Mouse (Mus musculus) embryonic facial prominence, embryonic 10.5 days (tissue): ENCODE measurements at regions not wholly inside any gene's neighbourhood (a gene's known extent, or its start where the extent isn't known, plus 50 kb on each side); places are given as distances from the start of the nearest gene placed in this dataset.
A peak's percentile ranks its signal among the peaks of the same experiment; 100 is the strongest.

Experiments
- DNase-seq: peaks from one replicate; pipeline ENCODE4 v3.0.0-alpha.2; 2017; ENCODE audit warnings: low spot score
- H3K27ac ChIP-seq: fragments of 300-500 bp; sonication (generic); replicated peaks from 2 replicates; pipeline ENCODE4 v1.5.1; 2016; ENCODE audit warnings: mild to moderate bottlenecking
- H3K27me3 ChIP-seq: fragments of 300-500 bp; sonication (generic); replicated peaks from 2 replicates; pipeline ENCODE4 v1.6.1; 2016; ENCODE audit warnings: low read depth, mild to moderate bottlenecking; ENCODE audit not compliant: poor library complexity, severe bottlenecking
- H3K36me3 ChIP-seq: fragments of 300-500 bp; sonication (generic); replicated peaks from 2 replicates; pipeline ENCODE4 v1.6.1; 2016; ENCODE audit warnings: mild to moderate bottlenecking, moderate library complexity
- H3K4me1 ChIP-seq: fragments of 300-500 bp; sonication (generic); 2 replicates; pipeline ENCODE4 v1.6.1; 2016
- H3K4me3 ChIP-seq: fragments of 300-500 bp; sonication (generic); 2 replicates; pipeline ENCODE4 v1.5.1; 2016; ENCODE audit warnings: mild to moderate bottlenecking, moderate library complexity
- H3K9me3 ChIP-seq: fragments of 300-500 bp; sonication (generic); 2 replicates; pipeline ENCODE4 v1.6.1; 2016; ENCODE audit warnings: mild to moderate bottlenecking
- WGBS: fragments of 180-500 bp; shearing (Covaris S2); methylation state at CpG from one replicate; pipeline ENCODE4 v1.1.7; 2016; 5-methylcytosine and 5-hydroxymethylcytosine counted together

DNA sequence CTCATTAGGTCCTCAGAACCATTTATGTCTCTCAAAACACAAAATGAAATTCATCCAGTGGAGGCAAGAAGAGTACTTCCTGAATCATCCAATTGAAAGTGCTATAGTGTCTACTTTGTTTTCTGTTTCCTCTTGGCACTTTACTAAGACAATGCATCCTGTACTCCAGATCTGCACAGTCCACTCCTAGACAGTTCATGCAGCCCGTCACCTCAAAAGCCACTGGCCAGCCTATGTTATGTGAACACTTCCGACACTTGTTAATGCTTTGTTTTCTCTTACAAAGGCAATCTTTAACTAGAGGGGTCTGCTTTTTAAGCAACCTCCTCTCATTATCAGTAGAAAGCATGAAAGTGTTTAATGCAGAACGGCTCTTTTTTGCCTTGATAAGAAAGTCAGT lies 597.1 kb upstream of the Sptlc3 start:
- no peaks in the 10 kb centered on the region for H3K27me3 ChIP-seq
- WGBS, result 63% methylated on average over 3 of the region's 3 CpGs

DNA sequence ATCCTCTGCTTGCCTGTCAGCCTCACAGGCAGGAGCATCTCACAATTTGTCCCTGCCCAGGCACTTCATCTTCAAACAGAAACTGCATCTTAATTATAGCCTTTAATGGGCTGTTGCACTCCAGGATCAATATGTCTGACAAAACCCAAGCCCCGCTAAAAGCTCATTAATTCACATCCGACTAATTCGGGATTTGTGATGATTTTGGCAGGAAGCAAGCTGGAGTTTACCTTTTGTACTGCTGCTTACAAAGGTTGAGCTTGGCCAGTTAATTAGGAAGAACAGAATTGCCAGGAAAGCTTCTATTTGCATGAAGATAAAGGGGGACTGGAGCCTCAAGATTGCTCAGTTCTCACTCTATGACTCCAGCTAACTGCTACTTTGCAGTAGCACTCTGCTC lies 596.6 kb upstream of the Sptlc3 start:
- H3K4me3 ChIP-seq, result no peak overlapping the region
- no peaks in the 10 kb centered on the region for H3K9me3 ChIP-seq
- DNase-seq, result no peak
- H3K27ac ChIP-seq, result no peak overlapping the region
- 19% methylated on average over 3 of the region's 3 CpGs for WGBS
- no peaks in the 10 kb centered on the region for H3K27me3 ChIP-seq
- no peaks in the 10 kb centered on the region for H3K4me1 ChIP-seq
- no peaks in the 10 kb centered on the region for H3K36me3 ChIP-seq

More for the DNA sequence above, 597.1 kb upstream of the Sptlc3 start:
- no peak for DNase-seq
- no peaks in the 10 kb centered on the region for H3K36me3 ChIP-seq
- H3K4me1 ChIP-seq, result no peaks in the 10 kb centered on the region
- H3K9me3 ChIP-seq, result no peaks in the 10 kb centered on the region
- no peak overlapping the region for H3K4me3 ChIP-seq
- H3K27ac ChIP-seq, result no peak overlapping the region

DNA sequence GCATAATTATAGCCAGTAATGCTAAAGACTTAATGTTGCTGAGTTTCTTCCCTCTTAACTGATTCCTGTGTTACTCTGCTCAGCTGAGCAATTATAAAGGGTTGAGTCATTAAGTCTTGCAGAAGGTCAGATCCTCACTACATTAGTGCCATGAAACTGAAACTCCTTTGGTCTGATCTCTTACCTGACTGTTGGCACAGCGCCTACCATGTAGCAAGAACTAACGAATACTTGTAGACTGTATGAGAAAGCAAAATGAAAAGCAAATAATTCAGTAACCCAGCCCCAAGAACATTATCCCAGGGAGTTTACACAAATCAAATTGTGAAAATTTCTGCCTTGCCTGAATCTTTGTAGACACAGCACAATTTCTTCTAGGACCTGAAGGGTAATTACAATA lies 556.5 kb upstream of the Sptlc3 start:
- no peak overlapping the region for H3K27ac ChIP-seq
- H3K27me3 ChIP-seq, result no peaks in the 10 kb centered on the region
- H3K4me3 ChIP-seq, result no peak overlapping the region
- H3K9me3 ChIP-seq, result no peaks in the 10 kb centered on the region
- WGBS, result 95% methylated on average over 2 of the region's 2 CpGs
- DNase-seq, result no peak
- no peaks in the 10 kb centered on the region for H3K4me1 ChIP-seq
- H3K36me3 ChIP-seq, result no peaks in the 10 kb centered on the region

DNA sequence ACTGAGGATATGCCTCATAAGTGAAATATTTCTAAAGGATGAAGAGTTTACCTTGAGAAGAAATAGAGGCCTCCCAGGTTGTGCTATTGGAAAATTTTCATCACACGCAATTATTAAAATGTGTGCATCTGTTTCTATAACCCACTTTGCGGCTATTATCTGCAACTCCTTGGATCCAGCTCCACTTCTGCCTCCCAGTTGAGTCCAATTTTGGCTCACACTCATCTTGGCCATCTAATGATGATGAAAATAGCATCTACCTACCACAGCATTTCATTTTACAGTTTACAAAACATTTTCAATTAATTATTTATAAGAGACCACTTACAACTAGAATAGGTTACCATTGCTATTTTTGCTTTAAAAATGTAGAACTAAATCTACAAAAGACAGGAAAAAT lies 554.3 kb upstream of the Sptlc3 start:
- H3K36me3 ChIP-seq, result no peaks in the 10 kb centered on the region
- H3K4me1 ChIP-seq, result no peaks in the 10 kb centered on the region
- 90% methylated on average over 2 of the region's 2 CpGs for WGBS

GRCm38 (mm10) chr2:138966110-138966790 lies 527.5 kb upstream of the Sptlc3 start:
- Histone ChIP-seq H3K9me3 (no peaks in the 10 kb centered on the region), H3K27ac (no peak overlapping the region), H3K36me3 (no peaks in the 10 kb centered on the region), H3K4me3 (no peak overlapping the region), H3K4me1 (0 out of 2 replicates have a peak, but pooled peaks cover 5% of the 10 kb centered on the region), H3K27me3 (no peaks in the 10 kb centered on the region)
- WGBS, result 51% methylated on average over 3 of the region's 3 CpGs
- DNase-seq, result peak; percentile 10

More for the DNA sequence above, 554.3 kb upstream of the Sptlc3 start:
- Histone ChIP-seq H3K27me3 (no peaks in the 10 kb centered on the region), H3K27ac (no peak overlapping the region), H3K4me3 (no peak overlapping the region), H3K9me3 (no peaks in the 10 kb centered on the region)
- DNase-seq, result no peak

DNA sequence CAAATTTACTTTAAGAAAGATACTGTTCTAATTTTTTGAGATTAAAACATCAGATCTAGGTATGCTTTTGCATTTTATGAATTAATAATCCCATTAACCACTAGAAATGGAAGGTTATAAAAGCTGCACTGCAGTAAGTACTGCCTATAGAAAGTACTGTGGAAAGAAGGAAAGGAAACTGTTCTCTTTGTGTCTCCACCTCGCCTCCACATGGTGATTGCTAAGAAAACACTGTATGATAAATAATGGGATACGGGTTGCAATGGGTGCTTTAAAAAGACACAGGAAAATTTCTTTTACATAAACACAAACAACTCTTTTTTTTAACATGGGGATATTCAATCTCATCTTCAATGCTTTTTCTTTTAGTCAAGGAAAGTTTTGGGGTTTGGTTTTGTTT lies 519.2 kb upstream of the Sptlc3 start:
- Histone ChIP-seq H3K27ac (no peak overlapping the region), H3K36me3 (no peaks in the 10 kb centered on the region), H3K27me3 (no peaks in the 10 kb centered on the region), H3K4me1 (peaks cover 5% of the 10 kb centered on the region), H3K4me3 (no peak overlapping the region), H3K9me3 (no peaks in the 10 kb centered on the region)
- DNase-seq, result no peak
- 48% methylated on average over 2 of the region's 2 CpGs for WGBS

- Histone ChIP-seq H3K4me3 (no peak overlapping the region), H3K4me1 (no peaks in the 10 kb centered on the region), H3K27ac (no peak overlapping the region), H3K36me3 (no peaks in the 10 kb centered on the region), H3K27me3 (no peaks in the 10 kb centered on the region), H3K9me3 (no peaks in the 10 kb centered on the region)
- no peak for DNase-seq
- WGBS, result 60% methylated on average over 1 of the region's 1 CpGs
Observed at GRCm38 (mm10) chr2:138990031-138990430, 503.7 kb upstream of the Sptlc3 start.

- 60% methylated on average over 5 of the region's 5 CpGs for WGBS
- no peaks in the 10 kb centered on the region for H3K9me3 ChIP-seq
- H3K27me3 ChIP-seq, result no peaks in the 10 kb centered on the region
- no peak for DNase-seq
- no peaks in the 10 kb centered on the region for H3K36me3 ChIP-seq
- H3K4me3 ChIP-seq, result no peak overlapping the region
- no peak overlapping the region for H3K27ac ChIP-seq
- peaks cover 14% of the 10 kb centered on the region; the same call in 1 of the 2 replicates for H3K4me1 ChIP-seq
Observed at GRCm38 (mm10) chr2:139032105-139032812, 461.5 kb upstream of the Sptlc3 start.

GRCm38 (mm10) chr2:139034800-139035199 lies 458.9 kb upstream of the Sptlc3 start:
- Histone ChIP-seq H3K27me3 (no peaks in the 10 kb centered on the region), H3K4me3 (no peak overlapping the region), H3K4me1 (peaks cover 9% of the 10 kb centered on the region; the same call in 1 of the 2 replicates), H3K36me3 (no peaks in the 10 kb centered on the region), H3K27ac (no peak overlapping the region), H3K9me3 (no peaks in the 10 kb centered on the region)
- no peak for DNase-seq
- WGBS, result 84% methylated on average over 3 of the region's 3 CpGs

DNA sequence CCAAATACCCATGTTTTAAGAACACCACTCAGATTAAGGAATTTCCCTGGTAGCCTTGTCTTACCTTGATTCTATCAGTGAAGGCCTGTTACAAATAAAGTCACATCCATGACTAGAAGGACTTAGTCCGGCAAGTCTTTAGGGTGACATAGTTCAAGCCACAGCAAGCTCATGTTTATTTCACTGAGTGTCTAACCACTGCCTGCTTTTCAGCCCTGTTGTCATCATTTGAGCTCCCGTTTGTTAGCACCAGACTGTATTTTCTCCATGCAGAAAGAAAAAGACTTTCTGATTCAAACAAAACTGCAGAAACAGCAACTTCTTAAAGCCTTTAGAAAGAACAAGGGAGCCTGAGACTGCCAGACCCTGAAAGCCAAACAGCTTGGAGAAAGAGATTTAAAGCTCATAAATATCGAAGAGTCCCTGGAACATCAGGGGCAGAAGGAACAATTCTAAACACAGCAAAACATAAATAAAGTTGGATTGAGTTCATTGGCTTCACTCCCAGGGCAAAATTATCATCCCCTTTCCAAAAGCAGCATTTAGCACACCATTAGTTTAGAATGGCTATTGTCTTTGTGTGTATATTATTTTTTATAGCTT lies 451.9 kb upstream of the Sptlc3 start:
- no peak overlapping the region for H3K27ac ChIP-seq
- H3K4me1 ChIP-seq, result no peaks in the 10 kb centered on the region
- H3K9me3 ChIP-seq, result no peaks in the 10 kb centered on the region
- 88% methylated on average over 3 of the region's 3 CpGs for WGBS
- no peak for DNase-seq
- no peaks in the 10 kb centered on the region for H3K36me3 ChIP-seq
- no peaks in the 10 kb centered on the region for H3K27me3 ChIP-seq
- H3K4me3 ChIP-seq, result no peak overlapping the region

DNA sequence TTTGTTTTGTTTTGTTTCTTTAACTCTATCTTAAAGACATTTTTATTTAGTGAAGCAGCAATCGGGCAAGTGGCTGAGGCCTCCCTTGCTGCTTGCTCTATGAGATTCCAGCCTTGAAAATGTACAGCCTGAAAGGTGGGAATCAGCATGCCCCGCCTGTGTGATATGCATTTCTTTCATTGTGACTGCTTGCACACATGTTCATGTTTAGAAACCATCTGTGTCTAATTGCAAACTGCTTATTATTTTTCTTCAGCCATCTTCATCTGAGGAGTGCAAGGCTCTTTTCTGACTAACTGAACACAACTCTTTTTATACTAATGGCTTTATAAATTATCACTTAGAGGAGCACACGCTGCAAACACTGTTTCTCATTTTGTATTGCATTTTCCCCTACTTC lies 449.0 kb upstream of the Sptlc3 start:
- H3K27me3 ChIP-seq, result no peaks in the 10 kb centered on the region
- DNase-seq, result no peak

GRCm38 (mm10) chr2:139055249-139055648 lies 438.5 kb upstream of the Sptlc3 start:
- H3K4me1 ChIP-seq, result no peaks in the 10 kb centered on the region
- WGBS, result 85% methylated on average over 2 of the region's 2 CpGs
- H3K9me3 ChIP-seq, result no peaks in the 10 kb centered on the region

More for the DNA sequence above, 449.0 kb upstream of the Sptlc3 start:
- no peaks in the 10 kb centered on the region for H3K36me3 ChIP-seq
- H3K9me3 ChIP-seq, result no peaks in the 10 kb centered on the region
- no peak overlapping the region for H3K4me3 ChIP-seq
- 79% methylated on average over 3 of the region's 3 CpGs for WGBS
- H3K4me1 ChIP-seq, result no peaks in the 10 kb centered on the region
- no peak overlapping the region for H3K27ac ChIP-seq

More at GRCm38 (mm10) chr2:139055249-139055648, 438.5 kb upstream of the Sptlc3 start:
- no peak for DNase-seq
- no peak overlapping the region for H3K27ac ChIP-seq
- H3K27me3 ChIP-seq, result no peaks in the 10 kb centered on the region
- H3K36me3 ChIP-seq, result no peaks in the 10 kb centered on the region
- H3K4me3 ChIP-seq, result no peak overlapping the region
